Mouse (Mus musculus) hindbrain, embryonic 12.5 days (tissue): ENCODE data around the gene Sgca. TPM values are rescaled to one million over a fixed set of nuclear protein-coding genes. Genes with fewer than 3 reads are reported as not detected.

Source experiments
- ATAC-seq: fragments of 200-750 bp; cut with Nextera tagmentation; 2 replicates; pipeline ENCODE4 v1.8.0; 2017; ENCODE audit warnings: moderate TSS enrichment; ENCODE audit not compliant: low FRiP score
- H3K27ac ChIP-seq: fragments of 300-500 bp; sonication (generic); 2 replicates; pipeline ENCODE4 v1.5.1; 2016; ENCODE audit warnings: mild to moderate bottlenecking
- H3K27me3 ChIP-seq: fragments of 300-500 bp; sonication (generic); 2 replicates; pipeline ENCODE4 v1.6.1; 2016; ENCODE audit warnings: mild to moderate bottlenecking
- H3K36me3 ChIP-seq: fragments of 300-500 bp; sonication (generic); 2 replicates; pipeline ENCODE4 v1.6.1; 2016; ENCODE audit warnings: mild to moderate bottlenecking
- H3K4me1 ChIP-seq: fragments of 300-500 bp; sonication (generic); 2 replicates; pipeline ENCODE4 v1.6.1; 2016
- H3K4me2 ChIP-seq: fragments of 300-500 bp; sonication (generic); replicated peaks from 2 replicates; pipeline ENCODE4 v1.6.1; 2016; ENCODE audit warnings: mild to moderate bottlenecking
- H3K4me3 ChIP-seq: fragments of 300-500 bp; sonication (generic); 2 replicates; pipeline ENCODE4 v1.5.1; 2016; ENCODE audit warnings: mild to moderate bottlenecking
- H3K9ac ChIP-seq: fragments of 300-500 bp; sonication (generic); 2 replicates; pipeline ENCODE4 v1.6.1; 2016; ENCODE audit warnings: mild to moderate bottlenecking, moderate library complexity
- H3K9me3 ChIP-seq: fragments of 300-500 bp; sonication (generic); replicated peaks from 2 replicates; pipeline ENCODE4 v1.6.1; 2016; ENCODE audit warnings: mild to moderate bottlenecking
- WGBS: fragments of 180-500 bp; shearing (Covaris S2); methylation state at CpG from one replicate; pipeline ENCODE4 v1.1.7; 2016; 5-methylcytosine and 5-hydroxymethylcytosine counted together
- polyA plus RNA-seq: library from polyadenylated mRNA; unstranded; fragments of >200 nt; fragmentation: Nextera tagmentation; extraction: Ambion mirVana; gene quantifications from 2 replicates; pipeline ENCODE4 v1.2.1, GENCODE M21; 2016

The Sgca gene
- polyA plus RNA-seq, 1 experiment from 2014 or later: 0.43 TPM

GRCm38 (mm10) chr11:94915675-94916403 is 60.3 kb downstream of the Sgca start:
- no peaks in the 10 kb centered on the region for H3K36me3 ChIP-seq
- H3K4me3 ChIP-seq: no peak overlapping the region
- no peak overlapping the region for H3K4me2 ChIP-seq
- H3K27ac ChIP-seq: no peak overlapping the region
- H3K9ac ChIP-seq: no peak overlapping the region
- no peak for ATAC-seq
- 30% methylated on average over 11 of the region's 16 CpGs for WGBS
- H3K27me3 ChIP-seq: peaks cover 6% of the 10 kb centered on the region; the same call in 1 of the 2 replicates
- peaks cover 11% of the 10 kb centered on the region for H3K4me1 ChIP-seq
- H3K9me3 ChIP-seq: no peaks in the 10 kb centered on the region

GRCm38 (mm10) chr11:94913302-94914090 is 62.6 kb downstream of the Sgca start:
- Histone ChIP-seq H3K4me3 (no peak overlapping the region), H3K27me3 (peaks cover 6% of the 10 kb centered on the region; the same call in 1 of the 2 replicates), H3K4me1 (peaks cover 11% of the 10 kb centered on the region), H3K36me3 (no peaks in the 10 kb centered on the region), H3K9ac (no peak overlapping the region), H3K27ac (no peak overlapping the region), H3K9me3 (no peaks in the 10 kb centered on the region), H3K4me2 (no peak overlapping the region)
- 72% methylated on average over 6 of the region's 6 CpGs for whole genome bisulfite sequencing
- ATAC-seq: no peak

Other genes with a start within 250 kb of the Sgca start
- 0.23 and 0.38 TPM in 2 replicates for gene Cdc34b, start 234.5 kb downstream of the Sgca start, polyA plus RNA-seq
- not detected in 2 replicates for gene Tmem92, start 193.6 kb downstream of the Sgca start, polyA plus RNA-seq
- 508 and 685 TPM in 2 replicates for gene Col1a1, start 40.1 kb downstream of the Sgca start, polyA plus RNA-seq
- gene Hils1, start 8.7 kb downstream of the Sgca start, polyA plus RNA-seq: not detected in 2 replicates
- 16.8 and 18.5 TPM in 2 replicates for gene Ppp1r9b, start 14.7 kb upstream of the Sgca start, polyA plus RNA-seq
- 94.6 and 106 TPM in 2 replicates for gene Samd14, start 33.6 kb upstream of the Sgca start, polyA plus RNA-seq
- gene Pdk2, start 65.0 kb upstream of the Sgca start, polyA plus RNA-seq: 22.5 and 25.6 TPM in 2 replicates
- gene Itga3, start 100.5 kb upstream of the Sgca start, polyA plus RNA-seq: 8.0 and 9.0 TPM in 2 replicates
- gene Dlx3, start 143.8 kb upstream of the Sgca start, polyA plus RNA-seq: 4.7 and 7.3 TPM in 2 replicates
- gene Dlx4, start 169.9 kb upstream of the Sgca start, polyA plus RNA-seq: 0.21 and 1.2 TPM in 2 replicates